Mouse (Mus musculus): ENCODE measurements around the gene Slc2a13.

The Slc2a13 gene

GRCm38 (mm10) chr15:91573111-91573538 is at the start of gene Slc2a13:
Gene Slc2a13 (minus strand): TSS chr15:91573261.
- DNase-seq (ENCODE audit: low spot score in 2 of 2), result peak; percentile 84 to 86

DNA sequence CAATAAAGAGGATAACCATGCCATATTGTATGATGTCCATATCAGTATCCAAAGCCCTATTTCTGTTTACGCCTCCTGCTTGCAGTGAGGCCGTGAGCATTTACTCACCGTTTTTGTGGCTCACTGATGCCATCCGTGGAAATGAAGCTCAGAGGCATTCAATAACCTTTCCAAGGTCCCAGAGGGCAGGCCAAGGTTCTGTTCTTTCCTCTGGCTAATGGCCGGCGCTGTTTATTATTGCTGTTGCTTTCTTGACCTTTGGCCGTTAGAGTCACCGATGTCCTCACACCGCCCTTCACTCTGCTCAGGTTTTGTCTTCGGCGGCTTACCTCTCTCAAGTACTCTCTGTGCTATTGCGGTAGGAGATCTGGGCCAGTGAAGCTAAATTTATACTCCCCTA is 43.0 kb upstream of the Slc2a13 start:
- DNase-seq (ENCODE audit: low spot score in 2 of 2), result no peak

DNA sequence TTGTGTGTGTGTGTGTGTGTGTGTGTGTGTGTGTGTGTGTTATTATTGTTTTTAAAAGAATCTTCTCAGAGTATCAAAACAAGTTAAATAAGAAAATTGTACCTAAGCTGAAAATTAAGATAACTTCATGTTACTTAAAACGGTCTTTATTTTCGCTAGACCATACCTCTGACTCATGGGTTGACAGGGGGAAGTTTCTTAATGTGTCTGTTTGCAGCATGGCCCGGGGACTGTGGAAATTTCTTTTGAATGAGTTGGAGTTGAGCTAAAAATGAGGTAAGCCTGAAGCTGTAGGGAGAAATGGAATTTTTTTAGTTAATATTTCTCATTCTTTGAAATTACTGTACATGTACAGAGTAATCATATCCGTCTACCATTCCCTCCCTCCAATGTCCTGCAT is 42.5 kb upstream of the Slc2a13 start:
- no peak for DNase-seq (ENCODE audit: low spot score in 2 of 2)

- DNase-seq (ENCODE audit: low spot score in 2 of 2), result peak; percentile 72 to 89
Observed at GRCm38 (mm10) chr15:91613981-91614665, 41.1 kb upstream of the Slc2a13 start.

DNA sequence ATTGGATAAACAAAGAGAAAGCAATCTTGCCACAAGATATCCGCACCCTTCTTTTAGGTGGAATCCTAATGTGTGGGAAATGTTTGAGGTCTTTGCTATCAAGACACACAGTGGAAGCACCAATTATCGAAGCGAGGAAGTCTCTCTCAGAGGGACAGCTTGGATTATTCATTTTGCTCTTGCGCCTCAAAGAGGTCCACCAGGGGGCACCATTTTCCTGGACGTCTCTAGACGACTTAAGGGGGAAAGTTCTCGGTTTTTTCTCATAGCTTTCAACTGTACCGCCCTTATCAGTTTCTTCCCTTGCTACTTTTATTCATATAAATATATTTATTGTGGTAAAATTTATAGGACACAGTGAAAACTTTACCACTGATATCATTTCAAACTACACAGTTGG is 36.7 kb upstream of the Slc2a13 start:
- DNase-seq (ENCODE audit: low spot score in 2 of 2), result peak in 1 of 2 experiments; percentile 28

DNA sequence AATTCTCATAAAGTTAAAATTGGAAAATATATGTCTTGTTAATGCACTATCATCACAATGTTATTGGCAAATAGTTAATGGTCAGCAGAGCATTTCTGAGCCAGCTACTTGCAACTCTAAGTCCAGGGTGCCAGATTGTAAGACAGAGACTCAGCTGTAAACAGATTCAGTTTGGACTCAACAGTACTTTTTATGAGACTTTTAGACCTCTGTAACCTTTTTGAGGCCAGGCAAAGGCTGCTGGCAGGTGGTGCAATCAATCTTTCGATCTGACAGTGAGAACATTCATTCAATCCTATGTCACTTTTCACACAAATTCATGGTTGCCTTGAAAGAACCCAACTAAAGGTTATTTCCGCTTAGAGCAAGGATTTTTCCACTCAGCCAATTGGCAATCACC is 35.8 kb upstream of the Slc2a13 start:
- no peak for DNase-seq (ENCODE audit: low spot score in 2 of 2)

DNA sequence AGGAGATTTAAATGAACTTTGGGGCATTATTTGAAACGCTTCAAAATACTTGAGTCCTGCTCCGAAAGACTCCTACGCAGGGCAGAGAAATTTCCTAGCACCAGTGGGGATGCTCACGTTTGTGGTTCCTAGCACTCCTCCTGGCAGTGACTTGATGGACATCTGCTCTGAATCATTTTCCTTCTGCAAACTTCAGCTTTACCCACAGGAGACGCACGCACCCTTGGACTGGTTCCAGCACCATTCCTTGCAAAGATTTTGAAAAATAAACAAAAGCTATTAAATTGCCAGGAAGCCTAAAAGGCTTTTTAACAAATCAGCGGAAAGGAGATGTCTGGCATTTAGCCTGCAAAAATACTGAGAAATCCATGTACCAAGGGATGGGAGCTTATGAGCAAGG is 28.1 kb upstream of the Slc2a13 start:
- DNase-seq (ENCODE audit: low spot score in 2 of 2), result peak in 1 of 2 experiments; percentile 24

DNA sequence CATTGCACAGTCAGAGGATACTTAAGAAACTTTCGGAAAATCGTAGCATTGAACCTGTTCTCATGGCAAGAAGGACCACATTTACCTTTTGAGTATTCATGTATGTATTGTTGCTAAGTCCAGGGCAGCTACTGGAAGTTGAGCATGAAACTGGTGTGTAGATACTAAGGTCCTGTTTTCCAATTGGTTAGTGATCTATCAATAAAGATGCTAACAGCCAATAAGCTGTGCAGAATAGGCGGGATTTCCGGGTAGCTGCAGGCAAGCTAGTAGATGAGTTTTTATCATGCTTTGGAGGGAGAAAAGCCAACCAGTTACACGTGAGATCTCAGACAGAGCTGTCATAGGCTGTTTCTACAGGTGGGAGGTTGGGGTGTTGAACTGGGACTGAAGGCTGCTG is 24.2 kb upstream of the Slc2a13 start:
- DNase-seq (ENCODE audit: low spot score in 2 of 2), result no peak

DNA sequence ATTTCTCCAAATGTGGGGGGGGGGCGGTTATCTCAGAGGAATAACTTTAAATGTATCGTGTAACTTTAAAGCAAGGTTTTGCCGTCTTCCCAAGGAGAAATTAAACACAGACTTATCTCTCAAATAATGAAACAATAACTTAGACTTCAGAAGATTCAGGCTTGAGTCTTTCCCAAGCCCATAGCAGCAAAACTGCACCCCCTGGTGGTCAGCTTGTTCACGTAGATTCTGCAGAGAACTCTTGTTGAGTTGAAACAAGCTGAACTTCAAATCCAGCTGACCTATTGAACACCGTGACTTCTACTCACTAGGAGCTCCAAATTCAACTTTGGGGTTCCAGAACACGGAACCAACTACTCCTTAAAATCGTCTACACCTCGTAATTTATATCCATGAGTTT is 1.4 kb upstream of the Slc2a13 start:
- DNase-seq (ENCODE audit: low spot score in 2 of 2), result peak; percentile 66 to 70

- DNase-seq (ENCODE audit: low spot score in 2 of 2), result no peak
Observed at GRCm38 (mm10) chr15:91572421-91573069, 516 bp downstream of the Slc2a13 start.

- DNase-seq (ENCODE audit: low spot score in 2 of 2), result no peak
Observed at GRCm38 (mm10) chr15:91571981-91572380, 1.1 kb downstream of the Slc2a13 start.

GRCm38 (mm10) chr15:91566784-91567183 is 6.3 kb downstream of the Slc2a13 start:
- DNase-seq (ENCODE audit: low spot score in 2 of 2), result no peak

DNA sequence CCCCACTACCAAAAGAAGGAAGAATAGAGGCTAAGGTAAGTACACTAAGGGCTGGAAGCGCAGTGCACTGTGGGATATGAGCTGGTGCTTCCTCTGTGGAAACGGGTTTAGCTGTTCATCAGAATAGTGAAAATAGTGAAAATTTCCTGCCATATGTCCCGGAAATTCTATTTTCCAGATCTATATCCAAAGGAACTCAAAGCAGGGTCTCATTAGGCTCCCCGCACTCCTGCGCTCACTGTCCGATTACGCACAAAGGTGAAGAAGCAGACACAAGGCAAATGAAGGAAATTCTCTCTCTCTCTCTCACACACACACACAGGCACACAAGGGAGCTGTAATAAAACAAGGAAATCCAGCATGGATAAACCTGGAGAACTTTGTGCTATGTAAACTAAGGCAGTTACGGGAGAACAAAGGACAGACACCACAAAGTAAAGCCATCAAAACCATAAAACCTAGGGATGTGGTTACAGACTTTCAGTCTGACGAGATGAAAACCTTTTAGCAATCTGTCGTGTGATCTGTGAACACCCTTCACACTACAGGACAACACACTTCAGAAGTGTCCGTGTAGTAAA is 7.9 kb downstream of the Slc2a13 start:
- DNase-seq (ENCODE audit: low spot score in 2 of 2), result no peak

DNA sequence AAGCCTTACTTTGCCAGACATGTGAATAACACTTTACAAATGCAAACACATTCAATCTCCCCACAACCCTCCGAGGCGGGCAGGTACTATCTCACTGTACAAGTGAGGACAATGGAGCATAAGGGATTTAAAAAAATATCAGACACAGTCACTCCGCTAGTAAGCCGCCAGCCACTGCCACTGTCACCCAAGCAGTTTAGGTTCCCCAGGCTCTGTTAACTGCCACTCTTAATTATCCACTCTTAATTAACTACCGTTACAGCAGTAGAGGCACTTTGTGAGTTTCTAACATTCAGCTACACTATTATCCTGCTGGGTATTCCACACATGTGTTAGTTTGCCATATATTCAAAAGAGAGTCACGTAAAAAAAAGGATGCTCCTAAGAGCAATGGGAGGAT is 11.3 kb downstream of the Slc2a13 start:
- DNase-seq (ENCODE audit: low spot score in 2 of 2), result no peak

- peak; percentile 34 to 36 for DNase-seq (ENCODE audit: low spot score in 2 of 2)
Observed at GRCm38 (mm10) chr15:91555336-91555736, 17.7 kb downstream of the Slc2a13 start.

- no peak for DNase-seq (ENCODE audit: low spot score in 2 of 2)
Observed at GRCm38 (mm10) chr15:91548586-91549268, 24.3 kb downstream of the Slc2a13 start.

DNA sequence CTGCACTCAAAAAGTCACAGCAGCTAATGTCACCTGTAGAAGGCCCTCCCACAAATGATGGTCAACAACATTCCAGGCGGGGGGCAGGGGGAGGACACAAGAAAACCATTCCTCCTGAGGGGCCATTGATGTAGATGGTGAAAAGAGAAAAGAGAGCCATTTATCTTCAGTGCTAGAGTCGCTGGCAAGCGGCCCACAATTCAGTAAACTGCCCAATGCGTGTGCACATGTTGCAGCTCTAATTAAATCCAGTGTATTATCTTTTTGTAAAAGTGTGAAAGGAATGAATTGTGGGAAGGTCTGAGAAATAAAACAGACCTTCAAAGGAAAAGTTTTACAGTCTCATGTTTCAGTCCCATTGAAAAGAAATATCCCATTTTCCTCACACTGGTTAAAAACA is 28.5 kb downstream of the Slc2a13 start:
- DNase-seq (ENCODE audit: low spot score in 2 of 2), result no peak

- no peak for DNase-seq (ENCODE audit: low spot score in 2 of 2)
Observed at GRCm38 (mm10) chr15:91538439-91538838, 34.6 kb downstream of the Slc2a13 start.

DNA sequence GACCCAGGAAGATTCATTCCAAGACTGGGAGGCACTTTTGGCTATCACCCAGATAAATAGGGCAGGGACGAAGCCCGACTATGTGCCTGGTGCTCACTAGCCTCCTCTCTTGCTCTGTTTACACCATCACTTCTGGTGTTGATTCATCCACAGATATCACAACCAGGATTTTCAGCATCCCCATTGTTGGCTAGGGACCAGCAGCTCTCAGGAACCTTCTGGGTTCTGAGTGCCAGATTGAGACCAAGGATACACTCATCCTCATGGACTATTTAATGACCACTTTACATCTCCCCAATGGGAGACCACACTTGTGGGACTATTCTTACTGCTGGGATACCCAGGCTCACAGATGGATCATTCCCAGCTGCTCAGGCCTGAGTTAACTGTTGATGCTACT is 46.2 kb downstream of the Slc2a13 start:
- DNase-seq (ENCODE audit: low spot score in 2 of 2), result no peak

- no peak for DNase-seq (ENCODE audit: low spot score in 2 of 2)
Observed at GRCm38 (mm10) chr15:91526166-91526565, 46.9 kb downstream of the Slc2a13 start.

- no peak for DNase-seq (ENCODE audit: low spot score in 2 of 2)
Observed at GRCm38 (mm10) chr15:91524451-91524850, 48.6 kb downstream of the Slc2a13 start.

GRCm38 (mm10) chr15:91503291-91503690 is 69.8 kb downstream of the Slc2a13 start:
- DNase-seq (ENCODE audit: low spot score in 2 of 2), result no peak

DNA sequence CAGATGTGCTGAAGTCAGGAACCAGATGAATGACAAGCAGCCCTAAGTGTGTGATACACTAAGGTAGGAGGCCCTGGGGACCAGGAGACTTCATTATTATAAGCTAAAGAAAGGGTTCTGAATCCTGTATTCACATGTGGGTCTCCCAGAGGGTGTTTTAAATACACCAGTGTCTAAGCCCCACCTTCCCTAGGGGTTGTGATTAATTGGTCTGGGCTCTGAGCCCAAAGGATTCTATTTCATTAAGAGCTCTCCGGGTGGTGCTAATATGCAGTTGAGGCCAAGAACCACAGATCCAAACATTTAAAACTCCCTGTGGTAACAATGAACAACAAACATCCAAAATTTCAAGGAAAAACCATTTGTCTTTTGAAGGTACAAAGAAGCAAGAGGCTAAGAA is 70.4 kb downstream of the Slc2a13 start:
- no peak for DNase-seq (ENCODE audit: low spot score in 2 of 2)
